Mouse (Mus musculus) limb, embryonic 13.5 days (tissue): ENCODE measurements around the gene Lpar5. TPM values are rescaled to one million over a fixed set of nuclear protein-coding genes. Genes with fewer than 3 reads are reported as not detected.

ENCODE experiments used
- ATAC-seq: fragments of 200-750 bp; cut with Nextera tagmentation; 2 replicates; pipeline ENCODE4 v1.8.0; 2017; ENCODE audit warnings: low read depth, moderate number of reproducible peaks, moderate TSS enrichment; ENCODE audit not compliant: low FRiP score
- H3K27ac ChIP-seq: fragments of 300-500 bp; sonication (generic); 2 replicates; pipeline ENCODE4 v1.5.1; 2015; ENCODE audit warnings: inconsistent platforms, mild to moderate bottlenecking, moderate library complexity
- H3K27me3 ChIP-seq: fragments of 300-500 bp; sonication (generic); 2 replicates; pipeline ENCODE4 v1.6.1; 2015; ENCODE audit warnings: mild to moderate bottlenecking, inconsistent platforms
- H3K36me3 ChIP-seq: fragments of 300-500 bp; sonication (generic); 2 replicates; pipeline ENCODE4 v1.6.1; 2015; ENCODE audit warnings: inconsistent platforms, mild to moderate bottlenecking, moderate library complexity
- H3K4me1 ChIP-seq: fragments of 300-500 bp; sonication (generic); 2 replicates; pipeline ENCODE4 v1.6.1; 2015; ENCODE audit warnings: inconsistent platforms
- H3K4me2 ChIP-seq: fragments of 300-500 bp; sonication (generic); replicated peaks from 2 replicates; pipeline ENCODE4 v1.6.1; 2015; ENCODE audit warnings: inconsistent platforms, mild to moderate bottlenecking, moderate library complexity
- H3K4me3 ChIP-seq: fragments of 300-500 bp; sonication (generic); 2 replicates; pipeline ENCODE4 v1.5.1; 2015; ENCODE audit warnings: moderate library complexity, mild to moderate bottlenecking, inconsistent platforms
- H3K9ac ChIP-seq: fragments of 300-500 bp; sonication (generic); 2 replicates; pipeline ENCODE4 v1.6.1; 2015; ENCODE audit warnings: mild to moderate bottlenecking, inconsistent platforms
- H3K9me3 ChIP-seq: fragments of 300-500 bp; sonication (generic); 2 replicates; pipeline ENCODE4 v1.6.1; 2016; ENCODE audit warnings: inconsistent platforms
- WGBS: fragments of 180-500 bp; shearing (Covaris S2); methylation state at CpG from one replicate; pipeline ENCODE4 v1.1.7; 2015; 5-methylcytosine and 5-hydroxymethylcytosine counted together
- polyA plus RNA-seq: library from polyadenylated mRNA; unstranded; fragments of >200 nt; fragmentation: Nextera tagmentation; extraction: Ambion mirVana; gene quantifications from 2 replicates; pipeline ENCODE4 v1.2.1, GENCODE M21; 2015

Gene Lpar5
- polyA plus RNA-seq, 1 experiment from 2014 or later, result 0.80 TPM

GRCm38 (mm10) chr6:125088561-125089321 is 21.0 kb downstream of the Lpar5 start:
- H3K4me2 ChIP-seq, result peak overlapping the region; percentile 62
- no peaks in the 10 kb centered on the region for H3K27me3 ChIP-seq
- no peak overlapping the region for H3K4me3 ChIP-seq
- WGBS, result 2% methylated on average over 20 of the region's 20 CpGs
- H3K9ac ChIP-seq, result peak overlapping the region; percentile 59
- H3K9me3 ChIP-seq, result no peaks in the 10 kb centered on the region
- H3K36me3 ChIP-seq, result no peaks in the 10 kb centered on the region
- H3K4me1 ChIP-seq, result peaks cover 27% of the 10 kb centered on the region
- H3K27ac ChIP-seq, result peak overlapping the region; percentile 97
- peak; percentile 84 for ATAC-seq

- H3K9me3 ChIP-seq, result no peaks in the 10 kb centered on the region
- H3K4me1 ChIP-seq, result peaks cover 27% of the 10 kb centered on the region
- H3K27me3 ChIP-seq, result no peaks in the 10 kb centered on the region
- 2% methylated on average over 15 of the region's 15 CpGs for WGBS
- H3K4me2 ChIP-seq, result peak overlapping the region; percentile 62
- peak overlapping the region; percentile 59 for H3K9ac ChIP-seq
- ATAC-seq, result peak; percentile 70
- peak overlapping the region; percentile 27 for H3K4me3 ChIP-seq
- peak overlapping the region; percentile 97 for H3K27ac ChIP-seq
- no peaks in the 10 kb centered on the region for H3K36me3 ChIP-seq
Measured at GRCm38 (mm10) chr6:125089521-125090321, 22.0 kb downstream of the Lpar5 start.

- WGBS, result 59% methylated on average over 10 of the region's 10 CpGs
Measured at GRCm38 (mm10) chr6:125090341-125091085, 22.8 kb downstream of the Lpar5 start.

GRCm38 (mm10) chr6:125092372-125092771 is 24.7 kb downstream of the Lpar5 start:
- Histone ChIP-seq H3K9me3 (no peaks in the 10 kb centered on the region), H3K27ac (no peak overlapping the region), H3K4me1 (peaks cover 33% of the 10 kb centered on the region), H3K36me3 (no peaks in the 10 kb centered on the region), H3K4me3 (no peak overlapping the region), H3K4me2 (no peak overlapping the region), H3K9ac (no peak overlapping the region), H3K27me3 (no peaks in the 10 kb centered on the region)
- WGBS, result 86% methylated on average over 5 of the region's 5 CpGs
- ATAC-seq, result no peak

More at GRCm38 (mm10) chr6:125090341-125091085, 22.8 kb downstream of the Lpar5 start:
- peak overlapping the region; percentile 62 for H3K4me2 ChIP-seq
- H3K36me3 ChIP-seq, result no peaks in the 10 kb centered on the region
- H3K27me3 ChIP-seq, result no peaks in the 10 kb centered on the region
- H3K9me3 ChIP-seq, result no peaks in the 10 kb centered on the region
- no peak overlapping the region for H3K9ac ChIP-seq
- peak overlapping the region; percentile 27; the same call in 1 of the 2 replicates for H3K4me3 ChIP-seq
- ATAC-seq, result no peak
- peaks cover 28% of the 10 kb centered on the region for H3K4me1 ChIP-seq
- peak overlapping the region; percentile 97 for H3K27ac ChIP-seq

GRCm38 (mm10) chr6:125094843-125095242 is 27.1 kb downstream of the Lpar5 start:
- H3K27me3 ChIP-seq, result no peaks in the 10 kb centered on the region
- ATAC-seq, result no peak
- H3K4me2 ChIP-seq, result no peak overlapping the region
- peaks cover 41% of the 10 kb centered on the region for H3K4me1 ChIP-seq
- H3K4me3 ChIP-seq, result no peak overlapping the region
- WGBS, result 47% methylated on average over 3 of the region's 3 CpGs
- no peaks in the 10 kb centered on the region for H3K9me3 ChIP-seq
- H3K27ac ChIP-seq, result peak overlapping the region; percentile 72; the same call in 1 of the 2 replicates
- peaks cover 20% of the 10 kb centered on the region for H3K36me3 ChIP-seq
- no peak overlapping the region for H3K9ac ChIP-seq

- no peaks in the 10 kb centered on the region for H3K9me3 ChIP-seq
- WGBS, result 3% methylated on average over 29 of the region's 45 CpGs
- peaks cover 41% of the 10 kb centered on the region for H3K4me1 ChIP-seq
- peak within 1 kb of the TSS; percentile 96 for H3K9ac ChIP-seq
- peak within 1 kb of the TSS; percentile 96 for H3K27ac ChIP-seq
- peak within 1 kb of the TSS; percentile 91 for H3K4me3 ChIP-seq
- no peaks in the 10 kb centered on the region for H3K27me3 ChIP-seq
- ATAC-seq, result peak; percentile 81
- H3K36me3 ChIP-seq, result peaks cover 28% of the 10 kb centered on the region
- peak within 1 kb of the TSS; percentile 95 for H3K4me2 ChIP-seq
Measured at GRCm38 (mm10) chr6:125095391-125096278, 27.9 kb downstream of the Lpar5 start, which contains the start of gene Chd4. TSS of gene Chd4 (plus strand) at chr6:125095981.

- H3K9ac ChIP-seq, result peak overlapping the region; percentile 96
- H3K4me2 ChIP-seq, result peak overlapping the region; percentile 95
- H3K4me1 ChIP-seq, result peaks cover 39% of the 10 kb centered on the region
- 0% methylated on average over 18 of the region's 32 CpGs for WGBS
- peak overlapping the region; percentile 96 for H3K27ac ChIP-seq
- peaks cover 34% of the 10 kb centered on the region for H3K36me3 ChIP-seq
- H3K4me3 ChIP-seq, result peak overlapping the region; percentile 91
- no peak; the same call in 1 of the 2 replicates for ATAC-seq
- no peaks in the 10 kb centered on the region for H3K9me3 ChIP-seq
- H3K27me3 ChIP-seq, result no peaks in the 10 kb centered on the region
Measured at GRCm38 (mm10) chr6:125096279-125096596, 28.5 kb downstream of the Lpar5 start.

- H3K27me3 ChIP-seq, result no peaks in the 10 kb centered on the region
- peak; percentile 55 for ATAC-seq
- H3K9me3 ChIP-seq, result no peaks in the 10 kb centered on the region
- peak overlapping the region; percentile 95 for H3K4me2 ChIP-seq
- under 1% methylated on average over 37 of the region's 44 CpGs for WGBS
- peaks cover 39% of the 10 kb centered on the region for H3K36me3 ChIP-seq
- H3K27ac ChIP-seq, result peak overlapping the region; percentile 96
- peak overlapping the region; percentile 96 for H3K9ac ChIP-seq
- H3K4me1 ChIP-seq, result peaks cover 39% of the 10 kb centered on the region
- H3K4me3 ChIP-seq, result peak overlapping the region; percentile 91
Measured at GRCm38 (mm10) chr6:125096597-125097345, 29.1 kb downstream of the Lpar5 start.

GRCm38 (mm10) chr6:125097346-125097689 is 29.6 kb downstream of the Lpar5 start:
- Histone ChIP-seq H3K9ac (peak overlapping the region; percentile 96), H3K4me3 (peak overlapping the region; percentile 91), H3K4me2 (peak overlapping the region; percentile 95), H3K4me1 (peaks cover 39% of the 10 kb centered on the region), H3K27me3 (no peaks in the 10 kb centered on the region), H3K9me3 (no peaks in the 10 kb centered on the region), H3K27ac (peak overlapping the region; percentile 96; the same call in 1 of the 2 replicates), H3K36me3 (peaks cover 45% of the 10 kb centered on the region)
- no peak for ATAC-seq
- WGBS, result 1% methylated on average over 12 of the region's 12 CpGs

- H3K4me3 ChIP-seq, result peak overlapping the region; percentile 91
- H3K27me3 ChIP-seq, result no peaks in the 10 kb centered on the region
- H3K9ac ChIP-seq, result peak overlapping the region; percentile 96
- no peak for ATAC-seq
- 52% methylated on average over 8 of the region's 8 CpGs for WGBS
- no peaks in the 10 kb centered on the region for H3K9me3 ChIP-seq
- H3K4me2 ChIP-seq, result peak overlapping the region; percentile 95
- peaks cover 51% of the 10 kb centered on the region for H3K36me3 ChIP-seq
- H3K27ac ChIP-seq, result peak overlapping the region; percentile 96; the same call in 1 of the 2 replicates
- peaks cover 39% of the 10 kb centered on the region for H3K4me1 ChIP-seq
Measured at GRCm38 (mm10) chr6:125097951-125098350, 30.2 kb downstream of the Lpar5 start.
